Mouse (Mus musculus): Measurements from ENCODE around the gene Strada.

DNA sequence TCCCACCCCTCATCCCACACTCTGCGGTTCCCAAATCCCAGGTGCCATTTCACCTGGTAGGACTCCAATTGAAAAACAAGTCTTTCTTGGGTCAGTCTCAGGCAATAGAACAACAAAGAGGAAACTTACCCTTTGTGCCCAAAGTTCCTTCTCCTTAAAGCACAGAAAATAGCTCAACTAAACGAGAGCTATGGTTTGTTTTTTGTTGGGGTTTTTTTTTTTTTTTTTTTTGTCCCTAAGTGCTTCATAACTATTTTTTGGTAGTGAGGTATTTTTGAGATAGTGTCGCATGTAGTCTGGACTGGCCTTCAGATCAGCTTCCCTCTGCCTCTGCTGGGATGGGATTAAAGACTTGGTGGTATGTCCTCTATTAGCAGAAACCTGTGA, 7.8 kb downstream of the Strada start:
- TF ChIP-seq EP300 (optimal IDR thresholded peaks at IDR 0.05): no peak
- no peak for TF ChIP-seq CTCF (IDR thresholded peaks at IDR 0.05; ENCODE audit: low read depth)

Measured in stomach, postnatal 0 days (tissue).